Mouse (Mus musculus) midbrain, postnatal 0 days (tissue): ENCODE results near the gene Uvrag. TPM values are rescaled to one million over a fixed set of nuclear protein-coding genes. Genes with fewer than 3 reads are reported as not detected.

ENCODE experiments used
- ATAC-seq: fragments of 200-750 bp; cut with Nextera tagmentation; 2 replicates; pipeline ENCODE4 v1.8.0; 2017; ENCODE audit warnings: moderate number of reproducible peaks, mild to moderate bottlenecking, moderate TSS enrichment, moderate library complexity; ENCODE audit not compliant: low FRiP score
- DNase-seq: peaks from one replicate; pipeline ENCODE4 v3.0.0-alpha.2; 2015; ENCODE audit warnings: low spot score
- H3K27ac ChIP-seq: fragments of 300-500 bp; sonication (generic); 2 replicates; pipeline ENCODE4 v1.5.1; 2014; ENCODE audit warnings: low read depth, mild to moderate bottlenecking, low read length, mixed read lengths
- H3K27me3 ChIP-seq: fragments of 300-500 bp; sonication (generic); 2 replicates; pipeline ENCODE4 v1.6.1; 2014; ENCODE audit warnings: low read length, control low read depth, mixed read lengths; ENCODE audit not compliant: insufficient read depth
- H3K36me3 ChIP-seq: fragments of 300-500 bp; sonication (generic); 2 replicates; pipeline ENCODE4 v1.6.1; 2014; ENCODE audit warnings: low read length, control low read depth, mixed read lengths; ENCODE audit not compliant: insufficient read depth
- H3K4me1 ChIP-seq: fragments of 300-500 bp; sonication (generic); 2 replicates; pipeline ENCODE4 v1.6.1; 2014; ENCODE audit warnings: mild to moderate bottlenecking, control low read depth, antibody characterized with exemption, low read length, mixed read lengths; ENCODE audit not compliant: insufficient read depth
- H3K4me2 ChIP-seq: fragments of 300-500 bp; sonication (generic); 2 replicates; pipeline ENCODE4 v1.6.1; 2014; ENCODE audit warnings: low read depth, mild to moderate bottlenecking, low read length, mixed read lengths; ENCODE audit not compliant: poor library complexity, severe bottlenecking
- H3K4me3 ChIP-seq: fragments of 300-500 bp; sonication (generic); 2 replicates; pipeline ENCODE4 v1.5.1; 2014; ENCODE audit warnings: low read depth, mild to moderate bottlenecking, low read length, moderate library complexity
- H3K9ac ChIP-seq: fragments of 300-500 bp; sonication (generic); replicated peaks from 2 replicates; pipeline ENCODE4 v1.6.1; 2014; ENCODE audit warnings: mild to moderate bottlenecking, low read length, moderate library complexity, mixed read lengths; ENCODE audit not compliant: poor library complexity, severe bottlenecking
- H3K9me3 ChIP-seq: fragments of 300-500 bp; sonication (generic); 2 replicates; pipeline ENCODE4 v1.6.1; 2016; ENCODE audit warnings: low read length, control low read depth
- CTCF ChIP-seq: IDR thresholded peaks from 2 replicates; pipeline ENCODE4 v1.5.1; 2016; ENCODE audit warnings: antibody characterized with exemption, mild to moderate bottlenecking
- WGBS: fragments of 180-500 bp; shearing (Covaris S2); extraction: QIAGEN DNeasy Blood & Tissue Kit; methylation state at CpG from one replicate; pipeline ENCODE4 v1.1.7; 2014; 5-methylcytosine and 5-hydroxymethylcytosine counted together
- polyA plus RNA-seq: library from polyadenylated mRNA; unstranded; fragments of >200 nt; fragmentation: Nextera tagmentation; extraction: Ambion mirVana; gene quantifications from 2 replicates; pipeline ENCODE4 v1.2.1, GENCODE M21; 2015
- total RNA-seq: library from RNA; depleted of rRNA; stranded (reverse); fragments of >200 nt; gene quantifications from 2 replicates; pipeline ENCODE4 v1.2.3, GENCODE M21; 2014

The Uvrag gene
- total and polyA plus RNA-seq, 2 experiments from 2014 or later: 19.8 to 23.3 TPM

DNA sequence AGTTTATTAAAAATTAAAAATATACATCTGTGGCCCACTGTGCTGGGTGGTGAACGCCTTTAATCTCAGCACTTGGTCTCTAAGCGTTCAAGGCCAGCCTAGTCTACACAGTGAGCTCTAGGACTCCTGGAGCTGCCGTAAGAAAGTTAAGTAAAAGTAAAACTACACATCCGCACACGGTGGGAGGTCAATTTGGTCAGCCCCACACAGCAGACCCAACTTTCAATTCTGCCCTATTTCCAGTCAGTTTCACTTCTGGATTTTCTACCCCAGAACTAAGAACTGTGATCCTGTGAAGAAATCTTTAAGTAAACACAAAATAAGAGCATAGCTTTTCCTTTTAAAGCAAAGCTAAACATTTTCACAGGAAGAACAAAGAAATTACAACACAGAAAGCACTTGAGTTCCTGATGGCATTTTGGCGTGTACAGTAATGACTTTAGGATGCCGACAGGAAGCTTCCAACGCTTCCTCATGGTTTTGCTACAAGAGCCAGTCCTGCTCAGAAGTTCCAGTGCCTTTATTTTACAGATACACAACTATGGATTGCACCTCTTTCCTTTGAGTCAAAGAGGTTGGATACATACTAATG, 7.0 kb downstream of the Uvrag start:
- Histone ChIP-seq H3K27ac (no peak overlapping the region), H3K4me2 (no peak overlapping the region), H3K4me3 (no peak overlapping the region), H3K9ac (no peak overlapping the region), H3K4me1 (0 out of 2 replicates have a peak, but pooled peaks cover 2% of the 10 kb centered on the region), H3K27me3 (no peaks in the 10 kb centered on the region), H3K36me3 (no peaks in the 10 kb centered on the region), H3K9me3 (no peaks in the 10 kb centered on the region)
- TF ChIP-seq CTCF: no peak
- DNase-seq (no peak), ATAC-seq (no peak)
- 90% methylated on average over 8 of the region's 8 CpGs for WGBS

DNA sequence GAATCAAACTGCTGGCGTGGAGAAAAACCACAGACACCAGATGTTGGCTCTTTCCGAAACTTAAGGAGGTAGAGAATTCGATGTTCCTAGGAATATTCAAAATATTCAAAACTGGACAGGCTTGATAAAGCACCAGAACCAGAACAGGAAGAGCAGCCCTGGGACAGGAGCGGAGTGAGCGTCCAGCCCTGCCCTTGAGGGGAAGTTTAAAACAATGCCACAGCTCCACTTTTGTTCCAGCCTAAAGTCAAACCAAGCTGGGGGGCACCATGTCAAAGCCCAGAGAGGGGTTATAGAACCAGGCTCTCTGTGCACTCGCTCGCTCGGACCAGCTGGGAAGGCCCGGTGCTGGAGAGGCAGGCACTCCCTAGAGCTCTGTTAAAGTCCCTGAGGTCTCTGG, 8.3 kb downstream of the Uvrag start:
- Histone ChIP-seq H3K9ac (no peak overlapping the region), H3K4me2 (no peak overlapping the region), H3K9me3 (no peaks in the 10 kb centered on the region), H3K4me1 (no peaks in the 10 kb centered on the region), H3K36me3 (no peaks in the 10 kb centered on the region), H3K4me3 (no peak overlapping the region), H3K27me3 (no peaks in the 10 kb centered on the region), H3K27ac (no peak overlapping the region)
- no peak for ATAC-seq
- TF ChIP-seq CTCF: no peak
- WGBS: 84% methylated on average over 9 of the region's 9 CpGs
- no peak for DNase-seq

DNA sequence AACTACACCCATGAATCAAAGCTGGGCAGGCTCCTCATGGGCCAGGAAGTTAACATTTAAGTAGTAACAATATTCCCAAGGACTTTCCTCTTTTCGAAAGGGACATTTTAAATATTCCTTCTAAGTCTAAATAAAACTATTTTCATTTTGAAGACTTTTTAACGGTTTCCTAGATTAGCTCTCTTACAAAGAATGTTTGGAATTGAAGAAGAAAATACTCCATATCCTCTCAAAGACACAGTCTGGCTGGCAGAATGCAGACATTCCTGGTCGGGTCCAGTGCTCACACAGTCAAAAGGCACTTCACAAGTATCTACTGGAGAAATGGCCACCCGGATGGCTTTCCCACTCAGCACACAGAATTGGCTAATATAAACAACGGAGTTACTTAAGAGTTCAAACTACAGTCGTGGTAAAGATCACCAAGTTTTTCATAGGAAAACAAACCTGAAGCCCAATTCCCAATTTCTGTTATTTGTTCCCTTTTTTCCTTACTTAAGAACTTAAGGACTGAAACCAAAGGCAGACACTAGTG, 9.1 kb downstream of the Uvrag start:
- Histone ChIP-seq H3K36me3 (no peaks in the 10 kb centered on the region), H3K4me1 (no peaks in the 10 kb centered on the region), H3K4me3 (no peak overlapping the region), H3K9me3 (no peaks in the 10 kb centered on the region), H3K27me3 (no peaks in the 10 kb centered on the region), H3K27ac (no peak overlapping the region), H3K9ac (no peak overlapping the region), H3K4me2 (no peak overlapping the region)
- TF ChIP-seq CTCF: no peak
- ATAC-seq (no peak), DNase-seq (no peak)
- 81% methylated on average over 6 of the region's 6 CpGs for WGBS

DNA sequence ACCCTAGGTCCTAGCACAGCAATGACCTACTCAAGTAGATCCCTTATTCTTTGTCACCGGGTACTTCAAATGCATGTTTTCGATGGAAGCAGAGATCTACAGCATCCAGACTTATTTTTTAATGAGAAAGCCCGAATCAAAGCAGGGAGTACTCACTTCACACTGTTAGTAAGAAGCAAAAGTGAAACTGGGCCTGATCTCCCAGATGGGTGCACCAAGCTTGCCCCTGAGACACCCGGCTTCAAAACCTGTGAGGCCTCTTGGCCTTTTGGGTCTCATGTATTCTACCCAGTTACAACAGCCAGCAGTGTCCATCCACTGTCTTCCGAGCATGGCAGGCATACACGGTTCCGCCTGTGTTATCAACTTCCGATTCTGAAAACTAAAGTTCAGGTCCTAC, 12.0 kb downstream of the Uvrag start:
- Histone ChIP-seq H3K27ac (no peak overlapping the region), H3K9ac (no peak overlapping the region), H3K36me3 (no peaks in the 10 kb centered on the region), H3K4me2 (no peak overlapping the region), H3K4me1 (no peaks in the 10 kb centered on the region), H3K27me3 (no peaks in the 10 kb centered on the region), H3K4me3 (no peak overlapping the region), H3K9me3 (no peaks in the 10 kb centered on the region)
- WGBS: 95% methylated on average over 8 of the region's 8 CpGs
- ATAC-seq: no peak
- DNase-seq: no peak
- no peak for TF ChIP-seq CTCF

DNA sequence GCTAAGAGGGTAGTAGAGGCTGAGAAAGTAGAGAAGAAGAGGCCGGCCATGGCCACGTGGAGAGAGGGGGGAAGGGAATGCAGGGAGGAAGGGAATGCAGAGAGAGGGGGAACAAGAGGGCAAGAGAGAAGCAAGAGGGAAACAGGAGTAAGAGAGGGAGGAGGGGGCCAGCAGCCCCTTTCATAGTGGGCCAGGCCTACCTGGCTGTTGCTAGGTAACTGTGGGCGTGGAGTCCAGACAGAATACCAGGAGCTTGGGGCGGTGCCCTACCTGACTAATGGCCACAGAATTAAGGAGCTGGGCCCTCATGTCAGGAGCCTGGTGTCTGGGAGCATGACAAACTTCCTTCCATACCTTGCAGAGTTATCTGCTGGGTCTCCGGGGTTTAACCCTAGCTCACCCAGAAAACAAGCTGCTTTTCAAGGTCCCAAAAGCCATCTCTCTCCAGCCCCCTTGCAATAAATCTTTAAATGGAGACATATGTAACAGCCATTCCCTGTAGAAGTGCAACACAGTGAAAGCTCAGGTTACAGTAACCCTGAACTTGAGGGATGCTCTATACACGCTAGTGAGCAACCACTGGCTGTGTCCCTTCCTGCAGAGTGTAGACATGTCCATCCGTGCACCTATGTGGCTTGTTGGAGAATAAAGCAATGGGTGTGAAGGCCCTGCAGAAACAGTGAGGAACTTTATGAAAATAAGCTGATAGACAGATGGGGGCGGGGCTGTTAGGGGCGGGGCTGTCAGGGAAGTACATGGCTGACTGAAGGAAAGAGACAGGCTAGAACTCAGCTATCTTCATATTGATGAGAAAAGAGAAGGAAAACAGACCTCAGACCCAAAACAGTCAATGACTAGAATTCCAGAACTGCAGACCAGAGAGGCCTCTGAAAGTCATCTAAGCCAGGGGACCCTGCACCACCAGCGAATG, 12.7 kb downstream of the Uvrag start:
- no peaks in the 10 kb centered on the region for H3K9me3 ChIP-seq
- DNase-seq (no peak), ATAC-seq (no peak)
- H3K4me1 ChIP-seq: no peaks in the 10 kb centered on the region
- TF ChIP-seq CTCF: no peak
- no peak overlapping the region for H3K4me2 ChIP-seq
- 55% methylated on average over 10 of the region's 10 CpGs for WGBS
- no peak overlapping the region for H3K9ac ChIP-seq
- no peaks in the 10 kb centered on the region for H3K36me3 ChIP-seq
- no peaks in the 10 kb centered on the region for H3K27me3 ChIP-seq
- H3K27ac ChIP-seq: no peak overlapping the region
- H3K4me3 ChIP-seq: no peak overlapping the region

DNA sequence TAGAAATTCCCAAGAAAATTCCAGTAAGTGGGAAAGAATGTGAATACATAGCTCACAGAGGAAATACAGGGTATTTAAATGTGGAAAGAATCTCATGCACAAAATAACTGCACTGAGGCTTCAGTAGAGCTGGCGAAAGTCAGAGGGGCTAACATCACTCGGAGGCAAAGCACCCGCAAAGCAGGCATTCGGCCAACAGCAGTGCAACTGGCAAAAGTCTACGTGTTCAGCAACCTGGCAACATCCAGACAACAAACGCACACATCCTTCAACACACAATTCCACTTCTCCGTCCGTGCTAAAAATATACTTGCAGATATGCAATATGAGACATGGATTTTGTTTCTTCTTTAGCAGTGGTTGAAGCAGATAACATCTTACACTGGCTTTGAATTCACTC, 14.9 kb downstream of the Uvrag start:
- Histone ChIP-seq H3K4me2 (no peak overlapping the region), H3K27me3 (no peaks in the 10 kb centered on the region), H3K27ac (no peak overlapping the region), H3K9ac (no peak overlapping the region), H3K36me3 (no peaks in the 10 kb centered on the region), H3K4me3 (no peak overlapping the region), H3K9me3 (no peaks in the 10 kb centered on the region), H3K4me1 (no peaks in the 10 kb centered on the region)
- no peak for TF ChIP-seq CTCF
- ATAC-seq (no peak), DNase-seq (peak; percentile 26)
- 68% methylated on average over 8 of the region's 8 CpGs for WGBS
